Mouse (Mus musculus) stomach, embryonic 15.5 days (tissue): ENCODE measurements around the gene Akap13. TPM values are rescaled to one million over a fixed set of nuclear protein-coding genes. Genes with fewer than 3 reads are reported as not detected.

Source experiments
- ATAC-seq: fragments of 200-750 bp; cut with Nextera tagmentation; 2 replicates; pipeline ENCODE4 v1.8.0; 2017; ENCODE audit warnings: low read depth, moderate number of reproducible peaks, moderate TSS enrichment; ENCODE audit not compliant: insufficient read depth, low FRiP score
- H3K27ac ChIP-seq: fragments of 300-500 bp; sonication (generic); 2 replicates; pipeline ENCODE4 v1.5.1; 2015; ENCODE audit warnings: mild to moderate bottlenecking, inconsistent platforms
- H3K27me3 ChIP-seq: fragments of 300-500 bp; sonication (generic); replicated peaks from 2 replicates; pipeline ENCODE4 v1.6.1; 2015; ENCODE audit warnings: inconsistent platforms
- H3K36me3 ChIP-seq: fragments of 300-500 bp; sonication (generic); 2 replicates; pipeline ENCODE4 v1.6.1; 2015; ENCODE audit warnings: inconsistent platforms
- H3K4me1 ChIP-seq: fragments of 300-500 bp; sonication (generic); 2 replicates; pipeline ENCODE4 v1.6.1; 2015; ENCODE audit warnings: inconsistent platforms
- H3K4me2 ChIP-seq: fragments of 300-500 bp; sonication (generic); 2 replicates; pipeline ENCODE4 v1.6.1; 2015; ENCODE audit warnings: mild to moderate bottlenecking, inconsistent platforms
- H3K4me3 ChIP-seq: fragments of 300-500 bp; sonication (generic); replicated peaks from 2 replicates; pipeline ENCODE4 v1.5.1; 2015; ENCODE audit warnings: inconsistent platforms
- H3K9ac ChIP-seq: fragments of 300-500 bp; sonication (generic); 2 replicates; pipeline ENCODE4 v1.6.1; 2015; ENCODE audit warnings: inconsistent platforms
- H3K9me3 ChIP-seq: fragments of 300-500 bp; sonication (generic); 2 replicates; pipeline ENCODE4 v1.6.1; 2016; ENCODE audit warnings: inconsistent platforms
- WGBS: fragments of 180-500 bp; shearing (Covaris S2); methylation state at CpG from one replicate; pipeline ENCODE4 v1.1.7; 2015; 5-methylcytosine and 5-hydroxymethylcytosine counted together
- polyA plus RNA-seq: library from polyadenylated mRNA; unstranded; fragments of >200 nt; fragmentation: Nextera tagmentation; extraction: Ambion mirVana; gene quantifications from 2 replicates; pipeline ENCODE4 v1.2.1, GENCODE M21; 2015

Gene Akap13
- polyA plus RNA-seq, 1 experiment from 2014 or later: 38.6 TPM

- Histone ChIP-seq H3K4me1 (0 out of 2 replicates have a peak, but pooled peaks cover 2% of the 10 kb centered on the region), H3K4me2 (no peak overlapping the region), H3K36me3 (no peaks in the 10 kb centered on the region), H3K27me3 (no peaks in the 10 kb centered on the region), H3K9me3 (no peaks in the 10 kb centered on the region), H3K9ac (no peak overlapping the region), H3K4me3 (no peak overlapping the region), H3K27ac (no peak overlapping the region; the same call in 1 of the 2 replicates)
- WGBS: 78% methylated on average over 7 of the region's 7 CpGs
- no peak for ATAC-seq
Observed at GRCm38 (mm10) chr7:75499271-75499670, 43.9 kb downstream of the Akap13 start.

- no peak overlapping the region for H3K4me3 ChIP-seq
- H3K9me3 ChIP-seq: no peaks in the 10 kb centered on the region
- H3K27me3 ChIP-seq: no peaks in the 10 kb centered on the region
- H3K4me1 ChIP-seq: 0 out of 2 replicates have a peak, but pooled peaks cover 2% of the 10 kb centered on the region
- WGBS: 82% methylated on average over 4 of the region's 4 CpGs
- no peak overlapping the region for H3K27ac ChIP-seq
- H3K4me2 ChIP-seq: no peak overlapping the region
- H3K9ac ChIP-seq: no peak overlapping the region
- H3K36me3 ChIP-seq: no peaks in the 10 kb centered on the region
- ATAC-seq: no peak
Observed at GRCm38 (mm10) chr7:75500164-75500563, 44.8 kb downstream of the Akap13 start.

DNA sequence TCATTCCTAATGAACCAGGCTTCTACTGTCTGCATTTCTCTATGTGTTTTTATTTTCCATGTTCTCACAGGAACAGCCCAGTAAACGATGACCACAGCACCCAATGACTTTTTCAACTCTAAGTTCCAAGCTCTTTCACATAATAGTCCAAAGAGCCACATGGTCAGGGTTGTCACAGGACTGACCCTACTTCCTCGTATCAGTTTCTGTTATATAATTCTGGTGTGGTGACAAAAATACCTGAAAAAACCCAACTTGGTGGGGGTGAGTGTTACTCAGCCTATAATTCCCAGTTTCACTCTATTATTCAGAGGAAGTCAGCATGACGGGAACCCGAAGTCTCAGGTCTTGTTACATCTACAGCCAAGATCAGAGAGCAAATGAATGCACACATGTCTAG, 45.5 kb downstream of the Akap13 start:
- Histone ChIP-seq H3K9me3 (no peaks in the 10 kb centered on the region), H3K27ac (no peak overlapping the region), H3K4me2 (no peak overlapping the region), H3K36me3 (no peaks in the 10 kb centered on the region), H3K27me3 (no peaks in the 10 kb centered on the region), H3K4me1 (0 out of 2 replicates have a peak, but pooled peaks cover 2% of the 10 kb centered on the region), H3K9ac (no peak overlapping the region), H3K4me3 (no peak overlapping the region)
- ATAC-seq: no peak
- 88% methylated on average over 4 of the region's 4 CpGs for WGBS

- no peaks in the 10 kb centered on the region for H3K36me3 ChIP-seq
- H3K9ac ChIP-seq: no peak overlapping the region
- H3K27ac ChIP-seq: no peak overlapping the region
- ATAC-seq: no peak
- H3K27me3 ChIP-seq: no peaks in the 10 kb centered on the region
- H3K4me1 ChIP-seq: 0 out of 2 replicates have a peak, but pooled peaks cover 15% of the 10 kb centered on the region
- H3K9me3 ChIP-seq: no peaks in the 10 kb centered on the region
- no peak overlapping the region for H3K4me3 ChIP-seq
- H3K4me2 ChIP-seq: no peak overlapping the region
- WGBS: 65% methylated on average over 2 of the region's 2 CpGs
Observed at GRCm38 (mm10) chr7:75504524-75504923, 49.2 kb downstream of the Akap13 start.

DNA sequence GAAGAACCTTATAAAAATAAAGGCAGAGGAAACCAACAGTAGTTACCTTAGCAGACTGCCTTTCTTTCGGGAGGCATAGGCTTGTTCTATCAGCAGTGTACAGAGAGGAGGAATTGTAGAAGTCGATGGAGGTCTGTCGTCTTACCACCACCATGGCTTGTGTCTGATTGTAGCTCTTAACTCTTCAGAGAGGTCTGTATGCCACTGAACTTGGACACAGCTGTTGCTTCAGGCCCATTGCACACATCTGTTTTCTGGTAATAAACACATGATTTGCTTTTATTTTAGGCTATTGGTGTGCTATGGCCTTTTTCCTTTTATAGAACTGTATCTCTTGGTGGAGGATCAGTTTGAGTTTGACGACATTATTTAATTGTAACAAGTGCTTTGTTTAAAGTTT, 51.3 kb downstream of the Akap13 start:
- Histone ChIP-seq H3K27ac (no peak overlapping the region; the same call in 1 of the 2 replicates), H3K4me1 (0 out of 2 replicates have a peak, but pooled peaks cover 15% of the 10 kb centered on the region), H3K9ac (no peak overlapping the region), H3K36me3 (no peaks in the 10 kb centered on the region), H3K9me3 (no peaks in the 10 kb centered on the region), H3K27me3 (no peaks in the 10 kb centered on the region), H3K4me2 (no peak overlapping the region), H3K4me3 (no peak overlapping the region)
- WGBS: 73% methylated on average over 4 of the region's 4 CpGs
- ATAC-seq: no peak

- Histone ChIP-seq H3K4me2 (no peak overlapping the region), H3K9ac (no peak overlapping the region), H3K27me3 (no peaks in the 10 kb centered on the region), H3K4me1 (0 out of 2 replicates have a peak, but pooled peaks cover 15% of the 10 kb centered on the region), H3K4me3 (no peak overlapping the region), H3K27ac (no peak overlapping the region), H3K9me3 (no peaks in the 10 kb centered on the region), H3K36me3 (no peaks in the 10 kb centered on the region)
- ATAC-seq: no peak
- WGBS: 55% methylated on average over 5 of the region's 5 CpGs
Observed at GRCm38 (mm10) chr7:75509085-75509873, 53.9 kb downstream of the Akap13 start.

DNA sequence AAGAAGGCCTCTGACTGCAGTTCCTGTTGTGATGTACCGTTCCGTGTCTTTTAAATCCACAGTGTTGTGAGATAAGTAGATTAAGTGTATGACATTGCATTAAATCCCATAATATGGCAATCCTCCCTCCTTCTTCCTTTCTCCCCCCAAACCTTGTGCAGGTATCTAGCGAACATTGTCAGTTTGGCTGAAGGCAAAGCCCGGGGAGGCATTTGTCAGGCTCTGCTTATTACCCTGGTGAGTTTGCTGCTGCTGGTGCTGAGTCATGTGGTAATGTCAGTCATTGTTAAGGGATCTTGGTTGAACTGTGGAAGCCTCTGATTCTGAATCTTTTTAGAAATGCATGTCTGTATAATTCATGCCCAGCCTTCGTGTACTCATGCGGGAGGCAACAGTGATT, 60.1 kb downstream of the Akap13 start:
- Histone ChIP-seq H3K4me2 (no peak overlapping the region), H3K9ac (no peak overlapping the region), H3K4me3 (no peak overlapping the region), H3K4me1 (peaks cover 6% of the 10 kb centered on the region; the same call in 1 of the 2 replicates), H3K36me3 (no peaks in the 10 kb centered on the region), H3K27me3 (no peaks in the 10 kb centered on the region), H3K9me3 (no peaks in the 10 kb centered on the region), H3K27ac (no peak overlapping the region)
- no peak for ATAC-seq
- WGBS: 76% methylated on average over 6 of the region's 6 CpGs

DNA sequence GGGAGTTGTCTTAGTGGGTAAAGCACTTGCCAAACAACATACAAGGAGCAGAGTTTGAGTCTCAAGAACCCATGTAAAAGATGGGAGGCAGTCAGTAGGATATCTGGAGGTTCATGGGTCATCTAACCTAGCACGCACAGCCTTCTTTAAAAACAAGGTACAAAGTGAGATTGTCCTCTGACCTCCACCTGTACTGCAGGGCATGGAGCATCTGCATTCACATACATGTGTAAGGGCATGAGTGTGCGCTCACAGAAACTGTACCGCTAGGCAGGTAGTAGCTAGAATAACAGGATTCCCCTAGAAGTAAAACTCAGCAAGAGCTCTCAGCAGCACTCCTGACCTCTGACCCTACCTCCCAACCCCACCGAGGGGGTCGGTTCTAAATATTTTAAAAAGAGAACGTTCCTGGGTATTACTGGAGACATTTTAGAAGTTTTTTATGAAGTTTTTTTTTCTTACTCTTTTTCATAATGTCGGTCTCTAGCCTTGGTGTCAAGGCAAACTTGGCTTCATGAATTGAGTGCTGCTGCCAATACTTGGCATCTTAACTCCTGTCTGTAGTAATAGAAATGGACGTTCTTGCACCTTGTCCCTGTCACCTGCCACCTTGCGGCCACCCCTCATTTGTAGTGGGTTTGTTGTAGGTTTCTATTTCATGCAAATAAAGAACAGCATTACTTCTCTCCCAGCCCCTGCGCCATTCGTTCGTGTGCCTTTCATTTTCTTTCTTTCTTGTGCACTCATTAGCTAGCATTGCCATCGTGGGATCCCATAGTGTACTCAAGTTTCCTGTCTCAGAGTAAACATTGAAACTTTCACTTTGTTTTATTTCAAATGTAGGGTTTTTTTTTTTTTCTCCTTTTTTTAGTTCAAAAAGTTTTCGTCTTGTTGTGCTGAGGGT, 61.6 kb downstream of the Akap13 start:
- Histone ChIP-seq H3K27me3 (no peaks in the 10 kb centered on the region), H3K4me1 (peaks cover 11% of the 10 kb centered on the region; the same call in 1 of the 2 replicates), H3K36me3 (no peaks in the 10 kb centered on the region), H3K4me2 (no peak overlapping the region), H3K9me3 (no peaks in the 10 kb centered on the region), H3K27ac (no peak overlapping the region), H3K4me3 (no peak overlapping the region), H3K9ac (no peak overlapping the region)
- no peak for ATAC-seq
- 81% methylated on average over 14 of the region's 14 CpGs for WGBS

DNA sequence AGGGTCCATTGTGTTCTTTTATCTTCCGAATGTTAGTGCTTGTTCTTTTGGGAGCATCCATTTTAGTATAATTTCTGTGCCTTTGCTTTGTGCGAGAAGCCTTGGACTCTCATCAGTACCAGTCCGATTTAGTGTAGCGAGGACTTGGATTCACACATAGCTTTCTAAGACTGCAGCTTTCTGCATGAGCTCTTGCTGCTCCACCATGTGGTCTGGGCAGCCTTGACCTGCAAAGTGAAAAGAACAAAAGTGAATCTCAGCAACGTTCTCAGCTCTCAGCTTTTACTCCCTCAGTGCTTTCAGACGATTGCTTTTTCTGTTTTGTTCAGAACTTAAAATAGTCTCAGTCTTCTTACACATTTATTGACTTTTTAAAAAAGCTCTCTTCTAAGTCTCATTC, 65.2 kb downstream of the Akap13 start:
- 72% methylated on average over 6 of the region's 6 CpGs for WGBS
- H3K4me2 ChIP-seq: no peak overlapping the region
- ATAC-seq: no peak
- H3K36me3 ChIP-seq: no peaks in the 10 kb centered on the region
- no peak overlapping the region for H3K4me3 ChIP-seq
- no peaks in the 10 kb centered on the region for H3K9me3 ChIP-seq
- H3K4me1 ChIP-seq: peaks cover 14% of the 10 kb centered on the region; the same call in 1 of the 2 replicates
- H3K9ac ChIP-seq: no peak overlapping the region
- H3K27ac ChIP-seq: no peak overlapping the region
- no peaks in the 10 kb centered on the region for H3K27me3 ChIP-seq

DNA sequence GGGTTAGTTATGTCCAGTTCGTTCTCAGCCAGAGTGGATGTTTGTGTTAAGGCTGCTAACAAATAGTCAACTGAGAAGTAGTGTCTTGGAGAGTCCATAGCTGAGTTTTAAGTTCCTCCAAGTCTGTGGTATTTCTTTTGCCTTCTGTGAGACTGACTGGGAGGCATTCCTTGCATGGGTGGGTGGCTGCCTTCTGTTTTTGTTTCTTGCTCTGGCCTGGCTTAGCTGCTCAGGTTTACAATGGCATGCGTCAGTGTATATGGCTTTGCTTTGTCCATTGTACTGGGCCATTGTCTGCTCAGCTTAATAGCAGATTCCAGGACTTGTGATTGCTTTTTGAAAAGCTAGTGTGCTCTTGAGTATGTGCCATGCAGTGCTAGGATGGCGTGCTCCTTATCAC, 65.9 kb downstream of the Akap13 start:
- Histone ChIP-seq H3K9ac (no peak overlapping the region), H3K4me3 (no peak overlapping the region), H3K4me2 (no peak overlapping the region), H3K9me3 (no peaks in the 10 kb centered on the region), H3K27ac (no peak overlapping the region), H3K4me1 (peaks cover 20% of the 10 kb centered on the region), H3K27me3 (no peaks in the 10 kb centered on the region), H3K36me3 (no peaks in the 10 kb centered on the region)
- 44% methylated on average over 3 of the region's 3 CpGs for WGBS
- no peak for ATAC-seq

- no peak overlapping the region for H3K4me3 ChIP-seq
- ATAC-seq: no peak
- H3K9me3 ChIP-seq: no peaks in the 10 kb centered on the region
- H3K27me3 ChIP-seq: no peaks in the 10 kb centered on the region
- H3K9ac ChIP-seq: no peak overlapping the region
- WGBS: 84% methylated on average over 3 of the region's 3 CpGs
- H3K36me3 ChIP-seq: no peaks in the 10 kb centered on the region
- peaks cover 20% of the 10 kb centered on the region for H3K4me1 ChIP-seq
- no peak overlapping the region for H3K27ac ChIP-seq
- H3K4me2 ChIP-seq: no peak overlapping the region
Observed at GRCm38 (mm10) chr7:75522226-75522625, 66.9 kb downstream of the Akap13 start.
